Mouse (Mus musculus): Measurements from ENCODE around the gene Bcl6b. TPM values are rescaled to one million over a fixed set of nuclear protein-coding genes. Genes with fewer than 3 reads are reported as not detected.

Gene Bcl6b
- 11.9 TPM in 2 replicates for polyA plus RNA-seq (2012; rRNA removed; ENCODE audit: low replicate concordance)

DNA sequence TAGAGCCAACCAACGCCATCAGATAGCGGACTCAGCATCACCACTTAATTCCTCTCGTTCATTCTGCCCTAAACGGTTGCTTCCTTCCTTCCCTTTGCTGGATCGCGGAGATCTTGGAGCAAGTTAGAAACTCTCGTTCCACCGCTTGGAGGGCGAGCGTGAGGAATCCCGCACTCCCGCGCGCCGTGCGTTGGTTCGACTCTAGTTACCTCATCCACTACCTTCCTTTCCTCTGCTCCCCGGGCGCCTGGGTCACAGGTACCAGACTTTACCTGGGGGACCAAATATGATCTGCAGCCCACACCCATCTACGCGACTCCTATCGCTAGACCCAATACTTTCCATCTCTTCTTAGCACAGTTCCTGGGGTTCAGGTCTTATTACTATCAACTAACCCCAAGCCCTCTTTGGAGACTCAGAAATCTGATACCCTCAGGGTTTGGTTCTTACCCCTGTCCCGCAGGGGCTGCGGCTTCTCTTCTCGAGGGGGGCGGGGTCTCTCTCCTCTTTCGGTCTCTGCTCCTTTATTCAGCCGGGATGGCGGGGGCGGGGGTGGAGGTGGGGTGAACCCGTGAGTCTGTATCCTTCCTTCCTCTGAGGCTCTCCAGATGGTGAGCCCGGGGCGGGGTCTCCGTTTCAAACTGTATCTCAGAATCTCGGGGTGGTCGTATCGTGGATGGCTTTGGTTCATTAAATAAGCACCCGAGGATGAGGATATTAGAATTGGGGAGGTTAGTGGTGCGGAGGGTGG is at the start of gene Bcl6b:
TSS of gene Bcl6b (minus strand) at position 539 of the 751 bp plus-strand sequence.

DNA sequence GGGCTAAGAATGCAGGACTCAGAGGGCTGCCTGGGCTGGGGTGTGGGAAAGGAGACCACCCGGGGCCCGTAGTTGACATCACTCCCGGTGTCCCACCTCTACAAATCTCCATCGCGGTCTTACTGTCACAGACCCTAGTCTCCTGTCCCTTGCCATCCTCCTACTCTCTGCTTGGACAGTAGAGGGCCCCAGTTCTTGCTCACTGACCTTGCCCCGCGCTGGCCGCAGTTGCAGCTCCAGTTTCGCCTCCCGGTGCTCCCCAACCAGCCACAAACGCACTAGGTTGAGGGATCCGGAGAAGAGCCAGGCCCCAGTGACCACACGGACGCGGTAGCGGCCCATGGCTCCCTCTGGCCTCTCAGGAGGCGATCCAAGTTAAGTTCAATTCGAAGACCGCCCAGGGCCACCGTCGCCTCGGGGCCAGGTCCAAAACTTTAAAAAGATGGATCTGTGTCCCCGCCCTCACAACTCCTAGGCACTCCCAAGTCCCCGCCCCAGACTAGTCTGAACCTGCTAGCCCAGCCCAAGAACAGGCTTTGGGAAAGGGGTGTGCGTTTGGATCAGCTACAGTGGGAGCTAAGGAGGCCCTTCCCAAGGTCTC is 25.4 kb upstream of the Bcl6b start, which contains the start of gene Alox12:
TSS of gene Alox12 (minus strand) at position 423 of the 601 bp plus-strand sequence.

DNA sequence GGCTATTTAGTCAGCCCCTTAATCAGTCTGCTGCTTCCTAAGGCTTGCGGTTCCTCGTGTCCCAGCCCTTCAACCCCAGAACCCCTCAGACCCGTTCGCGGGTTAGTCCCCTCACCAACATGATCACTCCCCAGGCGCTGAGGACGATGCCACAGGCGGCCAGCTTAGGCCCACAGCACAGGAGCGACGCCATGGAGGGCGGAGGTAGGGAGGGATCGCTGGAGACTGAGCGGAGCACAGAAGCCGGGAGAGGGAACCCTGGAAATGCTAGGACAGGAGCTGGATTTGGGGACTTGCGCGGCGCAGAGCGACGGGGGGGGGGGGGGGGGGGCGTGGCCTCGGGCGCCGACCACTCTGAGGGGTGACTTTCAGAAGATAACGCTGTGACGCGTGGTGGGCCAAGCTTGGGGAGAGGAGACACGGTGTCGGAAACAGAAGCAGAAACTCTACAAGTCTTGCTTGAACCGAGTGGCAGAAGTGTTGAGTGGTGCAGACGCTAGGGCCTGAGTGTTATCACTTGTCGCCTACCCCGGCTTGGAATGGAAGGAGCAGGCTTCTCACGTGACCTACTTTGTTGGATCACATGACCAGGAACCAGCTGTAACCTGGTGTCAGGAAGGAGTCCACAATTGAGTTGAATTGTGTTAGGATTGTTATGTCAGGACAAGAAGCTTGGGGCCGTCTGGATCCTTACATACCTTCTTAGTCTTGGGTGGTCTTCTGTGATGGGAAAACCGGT is 10.1 kb upstream of the Bcl6b start, which contains the start of the genes Gm21988 and Rnasek:
TSS of gene Gm21988 (minus strand) at position 290 of the 739 bp plus-strand sequence.
TSS of gene Rnasek (minus strand) at position 302 of the 739 bp plus-strand sequence.

DNA sequence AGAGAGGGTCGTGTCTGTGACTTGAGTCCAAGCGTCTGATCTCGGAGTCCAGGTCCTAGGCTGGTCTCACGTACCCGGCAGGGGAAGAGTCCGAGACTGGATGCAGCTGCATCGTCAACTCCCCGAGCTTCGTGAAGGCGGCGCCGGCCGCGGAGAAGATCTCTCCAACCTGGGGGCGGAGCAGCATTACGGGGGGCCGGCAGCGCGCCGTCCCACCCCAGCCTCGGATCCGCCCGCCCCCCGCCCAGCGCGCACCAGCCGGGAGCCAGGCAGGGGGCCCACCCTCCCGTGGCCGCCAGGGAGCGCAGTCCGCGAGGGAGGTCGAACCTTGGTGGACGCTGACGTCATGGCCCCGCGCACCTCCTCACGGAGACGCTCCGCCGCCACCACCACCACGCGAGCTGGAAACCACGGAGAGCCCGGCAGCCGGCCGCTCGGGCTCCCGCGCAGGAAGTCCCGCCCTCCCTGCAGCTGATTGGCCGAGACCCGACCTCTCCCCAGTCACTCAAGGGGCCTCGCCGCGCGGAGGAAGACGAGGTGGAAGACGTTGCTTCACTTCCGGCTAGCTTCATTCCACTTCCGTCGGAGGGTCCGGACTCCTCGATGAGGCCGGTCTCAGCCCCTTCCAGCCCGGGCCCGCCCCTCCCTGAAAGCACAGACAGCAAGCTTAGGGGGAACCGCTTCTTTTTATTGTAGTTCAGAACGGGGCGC is 8.0 kb upstream of the Bcl6b start, which contains the start of gene 0610010K14Rik:
TSS of gene 0610010K14Rik (minus strand) at position 458 of the 711 bp plus-strand sequence.

DNA sequence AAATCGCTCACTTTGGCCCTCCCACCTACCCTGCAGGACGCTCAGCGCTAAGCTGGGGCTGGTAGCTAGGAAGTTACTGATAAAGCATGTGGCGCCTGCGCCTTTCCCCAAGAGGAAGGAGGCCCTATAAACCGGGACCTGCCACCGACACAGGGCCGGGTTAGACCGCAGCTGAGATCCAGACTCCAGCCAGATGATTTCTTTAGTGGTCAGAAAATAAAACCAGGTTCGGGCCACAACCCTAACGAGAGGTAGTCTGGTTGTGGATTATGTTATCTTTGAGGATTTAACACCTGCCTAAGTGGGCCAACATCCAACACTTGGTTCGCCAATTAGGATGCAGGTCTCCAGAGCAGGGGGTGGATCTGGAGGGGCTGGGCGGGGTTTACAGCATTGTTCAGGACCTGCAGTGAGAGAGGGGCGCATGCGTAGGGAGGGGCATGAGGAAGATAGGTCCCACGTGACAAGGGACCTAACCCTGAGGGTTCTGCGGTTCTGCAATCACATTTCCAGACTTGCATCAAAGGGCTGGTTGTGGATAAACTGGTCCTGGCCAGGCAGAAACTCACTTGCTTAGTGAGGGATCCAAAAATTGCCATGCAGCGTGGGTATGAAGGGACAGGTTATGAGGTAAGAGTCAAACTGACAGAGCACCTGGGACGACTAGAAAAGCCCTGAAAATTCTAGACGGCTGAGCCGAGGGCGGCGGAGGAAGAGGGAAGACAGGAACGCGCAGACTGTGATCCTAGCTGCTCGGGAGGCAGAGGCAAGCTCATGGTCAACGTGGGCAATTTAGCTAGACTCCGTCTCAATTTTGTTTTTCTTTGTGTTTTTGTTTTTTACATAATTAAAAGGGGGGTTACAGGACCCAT is 8.6 kb downstream of the Bcl6b start, which contains the start of gene Slc16a13:
TSS of gene Slc16a13 (minus strand) at position 334 of the 872 bp plus-strand sequence.

DNA sequence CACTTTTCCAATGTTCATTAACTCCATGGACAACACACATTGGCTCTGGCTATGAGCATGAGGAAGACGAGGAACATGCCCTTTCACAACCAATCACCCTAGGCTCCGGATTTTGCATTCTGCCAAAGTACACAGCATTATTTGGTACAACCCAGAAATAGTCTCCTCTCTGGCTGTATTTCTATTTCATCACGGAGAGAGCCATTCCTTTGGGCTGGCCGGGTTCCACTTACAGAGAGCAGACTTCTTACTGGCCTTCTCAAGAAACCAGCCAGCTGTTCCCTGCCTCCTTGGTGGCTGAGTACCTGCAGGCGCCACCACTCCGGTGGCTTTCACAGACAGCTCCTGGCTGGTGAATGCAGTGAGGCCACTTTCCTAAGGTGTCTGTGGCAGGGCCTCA is 17.2 kb downstream of the Bcl6b start, which contains the start of gene Slc16a11:
TSS of gene Slc16a11 (plus strand) at position 330 of the 400 bp plus-strand sequence.

Other genes starting within 250 kb of the Bcl6b start
- gene Ctdnep1, start 248.6 kb downstream of the Bcl6b start, polyA plus RNA-seq (2012; rRNA removed; ENCODE audit: low replicate concordance), result 110 and 163 TPM in 2 replicates
- 55.0 and 105 TPM in 2 replicates for gene Elp5, start 247.3 kb downstream of the Bcl6b start, polyA plus RNA-seq (2012; rRNA removed; ENCODE audit: low replicate concordance)
- gene Gabarap, start 238.7 kb downstream of the Bcl6b start, polyA plus RNA-seq (2012; rRNA removed; ENCODE audit: low replicate concordance), result 358 and 921 TPM in 2 replicates
- gene Phf23, start 234.0 kb downstream of the Bcl6b start, polyA plus RNA-seq (2012; rRNA removed; ENCODE audit: low replicate concordance), result 21.3 and 23.1 TPM in 2 replicates
- 15.5 and 26.3 TPM in 2 replicates for gene Dvl2, start 229.2 kb downstream of the Bcl6b start, polyA plus RNA-seq (2012; rRNA removed; ENCODE audit: low replicate concordance)
- 171 and 264 TPM in 2 replicates for gene Acadvl, start 214.4 kb downstream of the Bcl6b start, polyA plus RNA-seq (2012; rRNA removed; ENCODE audit: low replicate concordance)
- 22.3 and 22.8 TPM in 2 replicates for gene Dlg4, start 212.9 kb downstream of the Bcl6b start, polyA plus RNA-seq (2012; rRNA removed; ENCODE audit: low replicate concordance)
- 2.4 TPM in 1 of 2 replicates, not detected in the other for gene Asgr1, start 175.7 kb downstream of the Bcl6b start, polyA plus RNA-seq (2012; rRNA removed; ENCODE audit: low replicate concordance)
- 3.7 and 5.9 TPM in 2 replicates for gene Asgr2, start 137.2 kb downstream of the Bcl6b start, polyA plus RNA-seq (2012; rRNA removed; ENCODE audit: low replicate concordance)
- 23.2 and 54.4 TPM in 2 replicates for gene Mgl2, start 99.5 kb downstream of the Bcl6b start, polyA plus RNA-seq (2012; rRNA removed; ENCODE audit: low replicate concordance)
- gene Clec10a, start 73.6 kb downstream of the Bcl6b start, polyA plus RNA-seq (2012; rRNA removed; ENCODE audit: low replicate concordance), result 41.2 and 77.8 TPM in 2 replicates
- gene Slc16a11, start 17.0 kb downstream of the Bcl6b start, polyA plus RNA-seq (2012; rRNA removed; ENCODE audit: low replicate concordance), result 4.8 and 9.0 TPM in 2 replicates
- gene Slc16a13, start 8.7 kb downstream of the Bcl6b start, polyA plus RNA-seq (2012; rRNA removed; ENCODE audit: low replicate concordance), result 4.6 and 5.2 TPM in 2 replicates
- gene 0610010K14Rik, start 8.1 kb upstream of the Bcl6b start, polyA plus RNA-seq (2012; rRNA removed; ENCODE audit: low replicate concordance), result 64.0 and 79.8 TPM in 2 replicates
- gene Gm21988, start 10.0 kb upstream of the Bcl6b start, polyA plus RNA-seq (2012; rRNA removed; ENCODE audit: low replicate concordance), result 7.3 and 8.3 TPM in 2 replicates
- 228 and 250 TPM in 2 replicates for gene Rnasek, start 10.0 kb upstream of the Bcl6b start, polyA plus RNA-seq (2012; rRNA removed; ENCODE audit: low replicate concordance)
- 2.9 and 5.0 TPM in 2 replicates for gene Alox12, start 25.6 kb upstream of the Bcl6b start, polyA plus RNA-seq (2012; rRNA removed; ENCODE audit: low replicate concordance)
- 1.1 and 5.8 TPM in 2 replicates for gene Alox12e, start 92.8 kb upstream of the Bcl6b start, polyA plus RNA-seq (2012; rRNA removed; ENCODE audit: low replicate concordance)
- 7.3 TPM in 2 replicates for gene Alox15, start 122.2 kb upstream of the Bcl6b start, polyA plus RNA-seq (2012; rRNA removed; ENCODE audit: low replicate concordance)
- gene Pelp1, start 180.2 kb upstream of the Bcl6b start, polyA plus RNA-seq (2012; rRNA removed; ENCODE audit: low replicate concordance), result 20.5 and 21.3 TPM in 2 replicates
- 101 and 115 TPM in 2 replicates for gene Arrb2, start 202.8 kb upstream of the Bcl6b start, polyA plus RNA-seq (2012; rRNA removed; ENCODE audit: low replicate concordance)
- gene Med11, start 222.1 kb upstream of the Bcl6b start, polyA plus RNA-seq (2012; rRNA removed; ENCODE audit: low replicate concordance), result 18.4 and 20.8 TPM in 2 replicates
- gene Zmynd15, start 229.6 kb upstream of the Bcl6b start, polyA plus RNA-seq (2012; rRNA removed; ENCODE audit: low replicate concordance), result 15.4 and 27.1 TPM in 2 replicates
- gene Cxcl16, start 230.2 kb upstream of the Bcl6b start, polyA plus RNA-seq (2012; rRNA removed; ENCODE audit: low replicate concordance), result 55.8 and 86.0 TPM in 2 replicates